8 mouse cellular contexts compared by ENCODE assay signal in genomic region chr10:116848749-116849473, GRCm38 (mm10). TPM values are rescaled to one million over a fixed set of nuclear protein-coding genes. Genes with fewer than 3 reads are reported as not detected.
DNase-seq lines count a peak whose midpoint lies in the region; ATAC-seq lines count a peak whose summit lies in the region.

No protein-coding gene starts in this region.

- DNase-seq in Muller cell, postnatal 12 days (ENCODE audit: inconsistent ontology term): peak; percentile 63
- DNase-seq in cerebellum, adult 9-10 months: peak; percentile 94
- peak; percentile 56 to 87 for DNase-seq in frontal cortex, postnatal 14 days (ENCODE audit: low spot score in 2 of 2)
- DNase-seq in layer of hippocampus, postnatal 14 days (ENCODE audit: low spot score in 2 of 2): peak; percentile 83 to 87
- peak; percentile 73 to 85 for DNase-seq in lung, postnatal 4 days
- peak; percentile 82 for DNase-seq in right cerebral cortex, adult 18-20 months
- DNase-seq in urinary bladder, adult 2 months (ENCODE audit: low spot score): peak; percentile 72

- H3K27ac ChIP-seq in hindbrain, embryonic 13.5 days: no peak overlapping the region

- H3K27me3 ChIP-seq in hindbrain, embryonic 13.5 days: no peaks in the 10 kb centered on the region

- H3K36me3 ChIP-seq in hindbrain, embryonic 13.5 days: no peaks in the 10 kb centered on the region

- no peaks in the 10 kb centered on the region for H3K9me3 ChIP-seq in hindbrain, embryonic 13.5 days

- peaks cover 5% of the 10 kb centered on the region for H3K4me1 ChIP-seq in hindbrain, embryonic 13.5 days (replicated peaks)

- H3K4me3 ChIP-seq in hindbrain, embryonic 13.5 days: no peak overlapping the region

- 0 out of 2 replicates have a peak overlapping the region, but pooled peaks have one; percentile 43 for H3K9ac ChIP-seq in hindbrain, embryonic 13.5 days

- WGBS in hindbrain, embryonic 13.5 days: 25% methylated on average over 22 of the region's 22 CpGs

- peak overlapping the region; percentile 45 for H3K4me2 ChIP-seq in hindbrain, embryonic 13.5 days

- ATAC-seq in hindbrain, embryonic 13.5 days (ENCODE audit: low FRiP score): peak; percentile 80

RNA-seq across cellular contexts. Expression of gene Myrfl, which starts 47.8 kb away (rescaled TPM):
- 0.05 and 0.19 TPM in 2 replicates for polyA plus RNA-seq in hindbrain, embryonic 13.5 days (2015; fragmentation: Nextera tagmentation; extraction: Ambion mirVana)
- under 1 TPM; 0.36 to 0.44 TPM for total RNA-seq in layer of hippocampus, postnatal 14 days (2021)
- not detected in 2 replicates for polyA plus RNA-seq in urinary bladder, adult 2 months (2012; rRNA removed)
